Mouse (Mus musculus) ES-E14 (cell line): Measurements from ENCODE around the gene Slc25a12. TPM values are rescaled to one million over a fixed set of nuclear protein-coding genes. Genes with fewer than 3 reads are reported as not detected.

ENCODE experiments used
- DNase-seq: peaks from one replicate; pipeline ENCODE4 v3.0.0-alpha.2; 2013; ENCODE audit warnings: low read depth, low spot score
- H3K27ac ChIP-seq: 2 replicates; pipeline ENCODE4 v1.5.1; 2012; ENCODE audit warnings: low read depth, mild to moderate bottlenecking, low read length, moderate library complexity, mixed read lengths; ENCODE audit not compliant: poor library complexity, insufficient read depth, severe bottlenecking
- H3K36me3 ChIP-seq: 2 replicates; pipeline ENCODE4 v1.6.1; 2012; ENCODE audit warnings: mild to moderate bottlenecking, low read length, moderate library complexity, mixed read lengths; ENCODE audit not compliant: control insufficient read depth, poor library complexity, insufficient read depth, severe bottlenecking
- H3K4me1 ChIP-seq, 2 experiments: fragments of 150-350 bp in 1 of 2; sonication (generic) in 1 of 2; 2 replicates each; pipeline ENCODE4 v1.6.1; 2012; ENCODE audit warnings: low read length in 2 of 2, mild to moderate bottlenecking in 1 of 2, mixed read lengths in 1 of 2; ENCODE audit not compliant: control insufficient read depth in 2 of 2, insufficient read depth in 2 of 2, poor library complexity in 1 of 2
- H3K4me3 ChIP-seq, 2 experiments: fragments of 150-350 bp in 1 of 2; sonication (generic) in 1 of 2; 2 replicates each; pipeline ENCODE4 v1.5.1; 2012; ENCODE audit warnings: low read length in 2 of 2, low read depth in 1 of 2, mild to moderate bottlenecking in 1 of 2, mixed read lengths in 1 of 2; ENCODE audit not compliant: insufficient read depth in 1 of 2, poor library complexity in 1 of 2, severe bottlenecking in 1 of 2
- H3K9ac ChIP-seq: 2 replicates; pipeline ENCODE4 v1.6.1; 2012; ENCODE audit warnings: low read depth, mild to moderate bottlenecking, low read length, mixed read lengths; ENCODE audit not compliant: poor library complexity, insufficient read depth, severe bottlenecking
- H3K9me3 ChIP-seq: fragments of 150-350 bp; sonication (generic); 2 replicates; pipeline ENCODE4 v1.6.1; 2012; ENCODE audit warnings: low read depth, mild to moderate bottlenecking, low read length; ENCODE audit not compliant: control insufficient read depth, insufficient read depth
- CHD2 ChIP-seq: IDR thresholded peaks from 2 replicates; pipeline ENCODE4 v1.6.1; 2014; ENCODE audit warnings: mild to moderate bottlenecking, low read depth, low read length, inconsistent platforms
- HCFC1 ChIP-seq: IDR thresholded peaks from 2 replicates; pipeline ENCODE4 v1.6.1; 2012; ENCODE audit warnings: low read length, inconsistent platforms, borderline replicate concordance; ENCODE audit not compliant: insufficient read depth
- MAFK ChIP-seq: IDR thresholded peaks from 2 replicates; pipeline ENCODE4 v1.6.1; 2014; ENCODE audit warnings: mild to moderate bottlenecking, low read depth, low read length, inconsistent platforms; ENCODE audit not compliant: insufficient read depth
- ZC3H11A ChIP-seq: IDR thresholded peaks from 2 replicates; pipeline ENCODE4 v1.6.1; 2012; ENCODE audit warnings: low read depth, mild to moderate bottlenecking, inconsistent platforms, low read length, borderline replicate concordance
- ZNF384 ChIP-seq: IDR thresholded peaks from 2 replicates; pipeline ENCODE4 v1.6.1; 2012; ENCODE audit warnings: low read depth, low read length, inconsistent platforms
- in situ Hi-C, 2 experiments: fragments of 600-800 bp; cut with MboI; formaldehyde crosslinking; loops; one replicate each; pipeline ENCODE4 v1.15.1; 2025; ENCODE audit warnings: low sequenced_read_pairs in 2 of 2, inconsistent platforms in 1 of 2; ENCODE audit not compliant: unreplicated experiment in 2 of 2
- total RNA-seq: library from RNA; depleted of rRNA; stranded (reverse); fragments of 300-350 nt; gene quantifications from 2 replicates; pipeline ENCODE4 v1.2.3, GENCODE M21; 2012

Gene Slc25a12
- total RNA-seq, 1 experiment: 42.6 TPM

DNA sequence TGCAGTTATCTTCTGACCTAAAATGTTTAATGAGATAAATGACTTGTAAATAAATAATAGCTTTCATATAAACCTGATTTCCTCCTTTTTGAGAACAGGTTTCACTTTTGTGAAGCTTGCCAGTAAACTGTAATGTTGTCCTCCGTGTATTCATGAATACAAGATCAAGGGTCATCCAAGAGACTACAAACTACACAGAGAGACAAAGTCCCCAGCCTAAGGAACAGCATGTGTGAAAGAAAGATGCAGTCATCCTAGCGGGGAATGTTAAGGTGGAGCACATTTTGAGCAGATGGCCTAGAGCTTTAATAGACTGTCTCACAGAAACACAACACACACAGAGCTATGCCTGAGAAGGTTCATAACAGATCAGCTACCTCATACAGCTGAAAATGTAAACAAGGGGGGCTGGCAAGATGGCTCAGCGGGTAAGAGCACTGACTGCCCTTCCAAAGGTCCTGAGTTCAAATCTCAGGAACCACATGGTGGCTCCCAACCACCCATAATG lies 65.3 kb downstream of the Slc25a12 start:
- Histone ChIP-seq H3K9ac (no peak overlapping the region), H3K27ac (no peak overlapping the region), H3K4me3 (no peak overlapping the region), H3K4me1 (no peaks in the 10 kb centered on the region), H3K36me3 (peaks cover 4% of the 10 kb centered on the region; the same call in 1 of the 2 replicates), H3K9me3 (no peaks in the 10 kb centered on the region)
- in situ Hi-C loops: no loop called here
- TF ChIP-seq CHD2 (no peak), MAFK (no peak), ZNF384 (no peak), HCFC1 (no peak), ZC3H11A (no peak)
- DNase-seq: no peak

DNA sequence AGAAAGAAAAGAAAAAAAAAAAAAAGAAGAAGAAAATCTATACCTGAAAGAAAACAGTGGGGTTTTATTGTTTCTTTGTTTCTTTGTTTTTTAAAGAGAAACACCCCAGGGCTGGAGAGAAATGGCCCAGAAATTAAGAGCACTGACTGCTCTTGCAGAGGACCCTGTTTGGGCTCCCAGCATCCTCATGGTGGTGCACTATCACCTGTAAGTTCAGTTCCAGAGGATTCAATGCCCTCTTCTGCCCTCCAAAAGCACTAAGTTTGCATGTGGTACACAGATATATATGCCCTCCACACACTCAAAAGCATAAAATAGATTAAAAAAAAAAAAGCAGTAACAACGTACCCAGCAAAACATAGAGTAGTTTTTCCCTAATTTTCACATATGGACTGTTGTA lies 68.8 kb downstream of the Slc25a12 start:
- H3K4me3 ChIP-seq: no peak overlapping the region
- TF ChIP-seq CHD2 (no peak), ZC3H11A (no peak), HCFC1 (no peak)
- in situ Hi-C loops: no loop called here
- no peaks in the 10 kb centered on the region for H3K9me3 ChIP-seq
- H3K4me1 ChIP-seq: no peaks in the 10 kb centered on the region
- DNase-seq: no peak
- H3K27ac ChIP-seq: no peak overlapping the region
- no peak overlapping the region for H3K9ac ChIP-seq
- peaks cover 4% of the 10 kb centered on the region; the same call in 1 of the 2 replicates for H3K36me3 ChIP-seq

DNA sequence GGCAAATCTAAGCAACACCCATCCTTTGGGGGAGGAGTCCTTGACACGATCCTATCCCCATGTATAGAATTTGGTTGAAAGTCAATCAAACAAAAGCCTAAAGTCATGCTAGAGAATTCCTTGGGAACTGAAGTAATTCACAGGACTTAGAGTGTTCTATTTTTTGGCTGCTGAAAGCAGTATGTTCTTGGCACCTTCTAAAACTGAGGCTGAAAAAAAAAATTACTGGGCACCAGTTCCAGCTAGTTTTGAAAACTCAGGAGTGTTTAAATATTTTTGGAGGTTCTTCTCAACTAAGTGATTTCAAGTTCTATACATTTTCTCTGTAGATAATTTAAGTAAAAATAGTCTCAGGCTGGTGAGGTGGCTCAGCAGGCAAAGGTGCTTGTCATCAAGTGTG lies 70.0 kb downstream of the Slc25a12 start:
- H3K9me3 ChIP-seq: no peaks in the 10 kb centered on the region
- no peak for TF ChIP-seq ZNF384
- TF ChIP-seq CHD2: no peak
- no peak for TF ChIP-seq MAFK
- TF ChIP-seq ZC3H11A: no peak
- no peak for TF ChIP-seq HCFC1
- no peak overlapping the region for H3K27ac ChIP-seq
- H3K9ac ChIP-seq: no peak overlapping the region
- no peak overlapping the region for H3K4me3 ChIP-seq
- H3K4me1 ChIP-seq: no peaks in the 10 kb centered on the region
- in situ Hi-C loops: no loop called here
- DNase-seq: no peak
- H3K36me3 ChIP-seq: peaks cover 4% of the 10 kb centered on the region; the same call in 1 of the 2 replicates

DNA sequence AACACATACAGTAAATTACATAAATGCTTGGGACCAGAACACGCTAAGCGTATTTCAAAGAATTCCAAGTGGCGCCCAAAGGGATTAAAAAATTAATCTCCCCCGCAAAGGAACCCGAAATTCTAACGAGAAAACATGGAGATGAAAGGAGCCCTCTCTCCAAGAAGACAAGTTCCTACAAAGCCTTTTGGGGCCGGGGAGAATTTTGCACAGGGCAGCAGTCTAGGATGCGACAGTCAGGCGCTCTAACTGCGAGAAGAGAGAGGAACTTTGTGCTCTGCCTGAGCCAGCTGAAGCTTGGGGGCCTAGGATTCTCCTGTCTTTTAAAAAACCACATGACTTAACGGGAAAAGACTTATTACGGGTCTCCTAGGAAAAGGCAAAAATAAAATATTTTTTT lies 71.7 kb downstream of the Slc25a12 start:
- no peak for TF ChIP-seq MAFK
- no peak for TF ChIP-seq CHD2
- H3K9ac ChIP-seq: no peak overlapping the region
- no peaks in the 10 kb centered on the region for H3K9me3 ChIP-seq
- H3K36me3 ChIP-seq: peaks cover 4% of the 10 kb centered on the region; the same call in 1 of the 2 replicates
- no peak overlapping the region for H3K27ac ChIP-seq
- no peaks in the 10 kb centered on the region for H3K4me1 ChIP-seq
- no peak for DNase-seq
- H3K4me3 ChIP-seq: no peak overlapping the region
- in situ Hi-C loops: no loop called here

DNA sequence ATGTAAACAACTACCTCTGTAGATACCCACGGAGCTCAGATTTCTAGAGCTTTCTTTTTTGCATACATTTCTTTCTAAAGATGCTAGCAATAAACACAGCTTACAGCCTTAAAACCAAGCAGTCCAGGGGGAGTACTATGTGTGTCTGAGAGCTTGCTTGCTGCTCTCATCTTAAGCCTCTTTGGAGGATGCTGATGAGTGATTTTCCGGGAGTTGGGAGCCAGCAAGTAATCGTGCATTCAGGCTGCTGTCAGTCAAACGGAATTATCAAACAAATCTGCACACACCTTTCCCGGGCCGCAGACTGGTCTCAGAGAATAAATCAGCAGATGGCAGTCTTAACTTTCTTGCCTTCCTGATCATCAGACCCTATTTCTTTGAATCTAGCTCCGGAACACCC lies 73.1 kb downstream of the Slc25a12 start:
- no peak overlapping the region for H3K9ac ChIP-seq
- H3K4me1 ChIP-seq: no peaks in the 10 kb centered on the region; a peak in 1 of 4 replicates
- no peak for TF ChIP-seq MAFK
- no peak for TF ChIP-seq HCFC1
- no peak for TF ChIP-seq ZC3H11A
- TF ChIP-seq CHD2: no peak
- no peak for TF ChIP-seq ZNF384
- no peak overlapping the region for H3K4me3 ChIP-seq
- H3K27ac ChIP-seq: no peak overlapping the region
- H3K36me3 ChIP-seq: peaks cover 4% of the 10 kb centered on the region; the same call in 1 of the 2 replicates
- in situ Hi-C loops: no loop called here
- H3K9me3 ChIP-seq: no peaks in the 10 kb centered on the region
- DNase-seq: no peak
